Mouse (Mus musculus) CH12.LX (cell line): ENCODE data around the gene Creg1.

ENCODE experiments used
- CHD1 ChIP-seq: IDR thresholded peaks from 2 replicates; pipeline ENCODE4 v1.6.1; 2012; ENCODE audit warnings: low read depth, low read length, improper control_type of control experiment, inconsistent platforms
- CTCF ChIP-seq, 2 experiments: IDR thresholded peaks in 1 of 2; conservative IDR thresholded peaks in 1 of 2; 2 replicates each; pipeline ENCODE4 v1.5.1; 2011 to 2012; ENCODE audit warnings: low read depth in 2 of 2, low read length in 2 of 2, improper control_type of control experiment in 1 of 2, inconsistent platforms in 1 of 2, mild to moderate bottlenecking in 1 of 2, moderate library complexity in 1 of 2
- EP300 ChIP-seq: IDR thresholded peaks from 2 replicates; pipeline ENCODE4 v1.6.1; 2011; ENCODE audit warnings: low read length, improper control_type of control experiment
- MAX ChIP-seq: IDR thresholded peaks from 2 replicates; pipeline ENCODE4 v1.6.1; 2011; ENCODE audit warnings: low read length, improper control_type of control experiment
- MEF2A ChIP-seq: IDR thresholded peaks from 2 replicates; pipeline ENCODE4 v1.6.1; 2014; ENCODE audit warnings: low read depth, mild to moderate bottlenecking, inconsistent platforms, low read length, improper control_type of control experiment, borderline replicate concordance
- MXI1 ChIP-seq: IDR thresholded peaks from 2 replicates; pipeline ENCODE4 v1.6.1; 2011; ENCODE audit warnings: mild to moderate bottlenecking, low read depth, low read length, improper control_type of control experiment
- NELFE ChIP-seq: IDR thresholded peaks from 2 replicates; pipeline ENCODE4 v1.6.1; 2011; ENCODE audit warnings: low read depth, low read length, improper control_type of control experiment
- POLR2A ChIP-seq: IDR thresholded peaks from 2 replicates; pipeline ENCODE4 v1.6.1; 2011; ENCODE audit warnings: low read depth, mild to moderate bottlenecking, improper control_type of control experiment, low read length
- TCF12 ChIP-seq: IDR thresholded peaks from 2 replicates; pipeline ENCODE4 v1.6.1; 2014; ENCODE audit warnings: low read depth, mild to moderate bottlenecking, inconsistent platforms, low read length, improper control_type of control experiment
- ZMIZ1 ChIP-seq: IDR thresholded peaks from 2 replicates; pipeline ENCODE4 v1.6.1; 2012; ENCODE audit warnings: low read depth, mild to moderate bottlenecking, inconsistent platforms, low read length, improper control_type of control experiment

DNA sequence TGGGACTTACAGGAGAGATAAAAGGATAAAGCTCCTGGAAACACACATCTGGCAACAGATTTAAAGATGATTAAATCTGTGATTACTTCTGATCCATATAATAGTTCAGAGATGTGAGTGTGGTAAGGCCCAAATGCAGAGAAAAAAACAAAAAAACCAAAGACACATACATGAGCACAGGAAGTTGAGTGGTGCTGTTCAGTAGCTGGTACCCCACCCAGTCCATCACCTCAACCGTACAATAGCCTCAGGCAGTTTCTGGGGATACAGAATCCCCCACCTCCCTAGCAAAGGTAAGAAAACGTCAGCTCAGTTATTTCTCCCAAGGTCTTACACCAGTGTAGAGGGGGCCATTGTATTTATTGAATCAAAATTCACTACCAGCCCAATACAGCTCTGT lies 47.1 kb downstream of the Creg1 start:
- no peak for TF ChIP-seq MXI1
- TF ChIP-seq EP300: no peak
- no peak for TF ChIP-seq MEF2A
- no peak for TF ChIP-seq CTCF (conservative IDR thresholded peaks at IDR 0.05 in 1 of 2, IDR thresholded peaks at IDR 0.05 in 1 of 2; ENCODE audit: low read depth in 2 of 2, low read length in 2 of 2)
- no peak for TF ChIP-seq MAX
- TF ChIP-seq CHD1: no peak
- TF ChIP-seq TCF12: no peak
- TF ChIP-seq ZMIZ1: no peak
- TF ChIP-seq NELFE: no peak
- no peak for TF ChIP-seq POLR2A
